Mouse (Mus musculus): Measurements from ENCODE around the gene Zbed3. TPM values are rescaled to one million over a fixed set of nuclear protein-coding genes. Genes with fewer than 3 reads are reported as not detected.

The Zbed3 gene
- polyA plus RNA-seq (2015; fragmentation: Nextera tagmentation; extraction: Ambion mirVana) = 27.0 and 27.5 TPM in 2 replicates

DNA sequence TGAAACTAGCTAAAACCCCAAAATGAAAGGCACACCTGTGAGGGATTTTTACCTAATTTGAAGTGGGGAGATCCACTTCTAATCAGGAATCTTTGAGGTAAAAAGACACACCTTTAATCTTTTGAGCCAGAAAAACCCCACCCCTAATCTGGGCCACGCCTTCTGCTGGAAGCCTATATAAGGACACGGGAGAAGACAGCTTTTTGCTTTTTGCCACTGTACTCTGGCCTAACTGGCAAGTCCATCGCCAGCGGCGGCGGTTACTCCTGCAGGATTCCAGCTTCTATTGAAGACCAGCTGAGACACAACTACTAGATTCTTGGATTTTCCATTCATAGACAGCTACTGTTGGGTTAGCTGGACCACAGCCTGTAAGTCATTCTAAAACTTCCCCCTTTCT lies at the start of gene Zbed3:
Gene Zbed3, plus strand, starts transcription at position 213 of the 400 bp plus-strand sequence.

DNA sequence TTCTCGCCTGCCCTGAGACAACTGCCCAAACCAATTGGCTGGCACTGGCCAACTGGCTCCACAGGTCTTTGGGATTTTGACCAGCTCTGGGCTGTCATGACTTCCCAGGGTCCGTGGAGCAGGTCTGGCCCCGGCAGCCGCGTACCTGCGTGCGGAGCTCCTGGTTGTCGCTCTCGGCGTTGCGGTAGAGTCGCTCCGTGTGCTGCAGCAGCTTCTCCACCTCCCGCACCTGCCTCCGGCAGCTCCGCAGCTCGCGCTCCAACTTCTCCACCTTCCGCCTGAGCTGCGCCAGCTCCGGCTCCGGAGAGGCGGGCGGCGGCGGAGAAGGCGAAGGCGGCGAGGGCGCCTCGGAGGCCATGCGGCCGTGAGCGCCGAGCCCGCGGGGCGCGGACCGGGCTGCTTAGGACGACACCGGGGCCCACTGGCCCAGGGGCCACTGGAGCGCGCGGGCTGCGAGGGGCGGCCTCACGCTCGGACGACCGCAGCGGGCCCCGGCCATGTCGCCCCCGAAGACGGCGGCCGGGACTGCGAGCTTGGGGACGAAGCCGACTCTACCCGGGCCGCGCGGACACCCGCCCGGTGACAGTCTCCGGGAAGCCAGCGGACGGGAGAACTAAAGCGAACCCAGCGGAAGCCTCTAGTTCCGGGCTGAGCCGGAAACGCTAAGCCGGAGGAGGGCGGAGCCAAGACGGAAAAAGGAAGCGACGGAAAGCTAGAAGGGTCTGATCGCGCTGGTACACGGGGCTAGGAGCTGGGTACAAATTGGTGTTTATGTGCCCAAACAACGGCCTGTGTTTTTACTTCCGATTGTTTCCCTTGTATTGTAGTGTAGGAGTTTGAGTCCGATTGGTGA lies 51.5 kb downstream of the Zbed3 start, which contains the start of gene Aggf1:
Gene Aggf1, minus strand, starts transcription at position 652 of the 853 bp plus-strand sequence.

Other genes with a start within 250 kb of the Zbed3 start
- 11.9 and 12.6 TPM in 2 replicates for gene Pde8b, start 73.3 kb upstream of the Zbed3 start, polyA plus RNA-seq (2015; fragmentation: Nextera tagmentation; extraction: Ambion mirVana)
- gene Aggf1, start 51.7 kb downstream of the Zbed3 start, polyA plus RNA-seq (2015; fragmentation: Nextera tagmentation; extraction: Ambion mirVana) = 27.2 and 27.3 TPM in 2 replicates
- 8.5 and 8.8 TPM in 2 replicates for gene Crhbp, start 121.3 kb downstream of the Zbed3 start, polyA plus RNA-seq (2015; fragmentation: Nextera tagmentation; extraction: Ambion mirVana)
- not detected in 2 replicates for gene S100z, start 155.1 kb downstream of the Zbed3 start, polyA plus RNA-seq (2015; fragmentation: Nextera tagmentation; extraction: Ambion mirVana)
- 0.12 TPM in 1 of 2 replicates, not detected in the other for gene F2rl1, start 201.6 kb downstream of the Zbed3 start, polyA plus RNA-seq (2015; fragmentation: Nextera tagmentation; extraction: Ambion mirVana)